Mouse (Mus musculus): ENCODE measurements around the gene Rpl23.

GRCm38 (mm10) chr11:97775186-97775585 is 7.1 kb downstream of the Rpl23 start:
- TF ChIP-seq CTCF (IDR thresholded peaks at IDR 0.05; ENCODE audit: low read depth) (no peak), EP300 (IDR thresholded peaks at IDR 0.05; ENCODE audit: low read depth) (no peak)

Measured in liver, postnatal 0 days (tissue).